In the genomic region with DNA sequence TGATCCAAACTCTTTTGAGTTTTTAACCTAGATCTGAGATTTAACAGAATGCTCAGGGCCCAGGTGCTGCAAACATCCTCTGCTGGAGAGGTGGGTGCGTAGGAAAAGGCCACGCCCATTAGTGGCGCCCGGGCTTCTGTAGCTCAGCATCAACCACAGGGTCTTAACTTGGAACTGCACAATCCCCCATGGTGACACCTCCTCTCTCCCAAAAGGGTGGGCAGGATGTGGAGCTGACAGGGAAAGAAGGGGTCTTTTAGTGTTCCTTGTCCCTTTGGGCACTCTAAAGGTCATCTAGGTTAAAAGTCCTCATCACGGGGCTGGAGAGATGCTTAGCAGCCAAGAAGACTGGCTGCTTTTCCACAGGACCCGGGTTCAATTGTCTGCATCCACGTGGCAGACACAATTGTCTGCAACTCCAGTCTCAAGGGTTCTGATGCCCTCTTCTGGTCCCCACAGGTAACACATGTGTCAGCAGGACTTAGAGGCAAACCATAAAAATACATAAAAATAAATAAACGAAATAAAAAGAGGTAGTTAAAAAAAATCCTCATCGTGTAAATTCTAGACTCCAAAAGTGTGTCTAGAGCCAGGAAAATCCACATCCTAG, we compare ENCODE assay signal across 8 mouse cellular contexts.
DNase-seq lines count a peak whose midpoint lies in the region; ATAC-seq and TF ChIP-seq lines count a peak whose summit lies in the region.

No protein-coding gene starts in this region.

- no peak for ATAC-seq in kidney, postnatal 0 days (replicated peaks; ENCODE audit: low FRiP score, low read depth)
- ATAC-seq in kidney, embryonic 16.5 days (ENCODE audit: low FRiP score, low TSS enrichment), result no peak

- TF ChIP-seq CTCF in kidney, postnatal 0 days (IDR thresholded peaks at IDR 0.05; ENCODE audit: low read depth), result peak; percentile 64

- no peak overlapping the region for H3K27ac ChIP-seq in kidney, postnatal 0 days
- H3K27ac ChIP-seq in kidney, embryonic 16.5 days (ENCODE audit: low read length), result no peak overlapping the region; the same call in 1 of the 2 replicates

- H3K36me3 ChIP-seq in kidney, postnatal 0 days (ENCODE audit: insufficient read depth, low read length), result no peaks in the 10 kb centered on the region
- H3K36me3 ChIP-seq in kidney, embryonic 16.5 days (ENCODE audit: insufficient read depth, low read length), result no peaks in the 10 kb centered on the region
- H3K36me3 ChIP-seq in splenic B cell, adult 2 months (ENCODE audit: control insufficient read depth, insufficient read depth, low read length, poor library complexity, severe bottlenecking), result no peaks in the 10 kb centered on the region

- no peak overlapping the region for H3K9ac ChIP-seq in kidney, postnatal 0 days (ENCODE audit: low read depth, low read length)
- no peak overlapping the region for H3K9ac ChIP-seq in kidney, embryonic 16.5 days (replicated peaks; ENCODE audit: low read length)

- intact Hi-C loops in heart, postnatal 36 days (cut with DNase I), result loop anchor here (2.0 to 5.0 kb wide), 4 partner anchors 67 to 429 kb away; a partner anchor contains a TSS

- no peak overlapping the region for H3K4me2 ChIP-seq in kidney, postnatal 0 days (ENCODE audit: low read length)
- no peak overlapping the region for H3K4me2 ChIP-seq in kidney, embryonic 16.5 days (replicated peaks; ENCODE audit: low read depth, low read length)

- H3K27me3 ChIP-seq in kidney, postnatal 0 days (ENCODE audit: insufficient read depth, low read length), result no peaks in the 10 kb centered on the region
- no peaks in the 10 kb centered on the region for H3K27me3 ChIP-seq in kidney, embryonic 16.5 days (ENCODE audit: insufficient read depth, low read length)
- no peaks in the 10 kb centered on the region for H3K27me3 ChIP-seq in splenic B cell, adult 2 months (ENCODE audit: control insufficient read depth, insufficient read depth, low read length, poor library complexity, severe bottlenecking)

- H3K9me3 ChIP-seq in kidney, postnatal 0 days (replicated peaks; ENCODE audit: low read length), result no peaks in the 10 kb centered on the region
- H3K9me3 ChIP-seq in kidney, embryonic 16.5 days (ENCODE audit: low read length), result no peaks in the 10 kb centered on the region

- 60% methylated on average over 9 of the region's 9 CpGs for WGBS in kidney, postnatal 0 days
- 60% methylated on average over 9 of the region's 9 CpGs for WGBS in kidney, embryonic 16.5 days

- H3K4me1 ChIP-seq in kidney, postnatal 0 days (replicated peaks; ENCODE audit: insufficient read depth, low read length), result 0 out of 2 replicates have a peak, but pooled peaks cover 7% of the 10 kb centered on the region
- peaks cover 20% of the 10 kb centered on the region for H3K4me1 ChIP-seq in kidney, embryonic 16.5 days (ENCODE audit: insufficient read depth, low read length)

- peak; percentile 8 to 14 for DNase-seq in cerebellum, adult 18-20 months
- no peak for DNase-seq in cerebellum, adult 9-10 months
- no peak for DNase-seq in kidney, postnatal 0 days (ENCODE audit: low spot score)
- peak; percentile 30 for DNase-seq in MEL-GATA-1-ER (ENCODE audit: extremely low read depth, low read depth)
- DNase-seq in heart, postnatal 36 days, result peak; percentile 24 to 44
- DNase-seq in splenic B cell, adult 2 months (ENCODE audit: low read depth, low spot score), result peak; percentile 21
- no peak for DNase-seq in frontal cortex, postnatal 36 days (ENCODE audit: low spot score in 2 of 2)

- H3K4me3 ChIP-seq in kidney, postnatal 0 days (replicated peaks; ENCODE audit: low read depth, low read length), result no peak overlapping the region
- no peak overlapping the region for H3K4me3 ChIP-seq in kidney, embryonic 16.5 days (ENCODE audit: low read length)

Comparison
In these comparisons a context has a peak if more than half of its experiments do, and no peak if none do; other contexts are left out.
1. DNase-seq: peak in cerebellum, adult 18-20 months (2 of 2), MEL-GATA-1-ER (single experiment), heart, postnatal 36 days (2 of 2) and splenic B cell, adult 2 months (single experiment); none in cerebellum, adult 9-10 months (single experiment), kidney, postnatal 0 days (single experiment) and frontal cortex, postnatal 36 days (0 of 2).